9 mouse cellular contexts compared by ENCODE assay signal in genomic region chr11:47376915-47377314, GRCm38 (mm10).
DNase-seq lines count a peak whose midpoint lies in the region; ATAC-seq and TF ChIP-seq lines count a peak whose summit lies in the region.
"Had no signal": no experiment of that assay in that cellular context is flagged by ENCODE, and none has a peak within 500 bp of the region (broad histone marks: within the 10 kb centered on the region; RNA-seq: fewer than 3 reads in every experiment).

No protein-coding gene starts in this region.

- H3K9ac ChIP-seq in heart, embryonic 14.5 days (ENCODE audit: low read length): peak overlapping the region; percentile 68
- no peak overlapping the region for H3K9ac ChIP-seq in neural tube, embryonic 15.5 days (replicated peaks)
- H3K9ac ChIP-seq in intestine, postnatal 0 days (ENCODE audit: low read depth, low read length): no peak overlapping the region
- H3K9ac ChIP-seq: liver, embryonic 14.5 days had no signal

- no peak for TF ChIP-seq CTCF in embryonic fibroblast, embryonic 13.5 days (IDR thresholded peaks at IDR 0.05; ENCODE audit: borderline replicate concordance, insufficient read depth, low read length)
- TF ChIP-seq CTCF in intestine, postnatal 0 days (IDR thresholded peaks at IDR 0.05; ENCODE audit: low read depth): no peak

- H3K4me3 ChIP-seq in heart, embryonic 14.5 days (ENCODE audit: control insufficient read depth in 1 of 2, insufficient read depth in 1 of 2, low read depth in 1 of 2, low read length in 2 of 2): peak overlapping the region in 1 of 2 experiments; percentile 55; a peak in 2 of 4 replicates
- peak overlapping the region; percentile 46; the same call in 1 of the 2 replicates for H3K4me3 ChIP-seq in embryonic fibroblast, embryonic 13.5 days (ENCODE audit: insufficient read depth, low read length)
- no peak overlapping the region for H3K4me3 ChIP-seq in neural tube, embryonic 15.5 days (replicated peaks)
- no peak overlapping the region for H3K4me3 ChIP-seq in intestine, postnatal 0 days (ENCODE audit: low read depth, low read length)

- peaks cover 7 to 22% of the 10 kb centered on the region in 2 experiments for H3K4me1 ChIP-seq in heart, embryonic 14.5 days (ENCODE audit: control insufficient read depth in 2 of 2, insufficient read depth in 2 of 2, low read length in 2 of 2)
- peaks cover 3% of the 10 kb centered on the region; the same call in 1 of the 2 replicates for H3K4me1 ChIP-seq in embryonic fibroblast, embryonic 13.5 days (ENCODE audit: control insufficient read depth, insufficient read depth, low read length)
- peaks cover 9% of the 10 kb centered on the region; the same call in 1 of the 2 replicates for H3K4me1 ChIP-seq in neural tube, embryonic 15.5 days
- no peaks in the 10 kb centered on the region for H3K4me1 ChIP-seq in intestine, postnatal 0 days (replicated peaks; ENCODE audit: control insufficient read depth, insufficient read depth, low read length)

- no peak for DNase-seq in heart, adult 9 months (ENCODE audit: low spot score in 2 of 2)
- DNase-seq in embryo, embryonic 11 days: peak; percentile 52
- DNase-seq in thymus, postnatal 36 days: no peak
- DNase-seq: cerebellum, adult 9-10 months had no signal

- TF ChIP-seq POLR2A in embryonic fibroblast, embryonic 13.5 days (IDR thresholded peaks at IDR 0.05; ENCODE audit: low read depth, low read length): no peak

- no peaks in the 10 kb centered on the region for H3K9me3 ChIP-seq in heart, embryonic 14.5 days (ENCODE audit: control insufficient read depth, low read length)
- no peaks in the 10 kb centered on the region for H3K9me3 ChIP-seq in neural tube, embryonic 15.5 days (replicated peaks)
- no peaks in the 10 kb centered on the region for H3K9me3 ChIP-seq in intestine, postnatal 0 days (ENCODE audit: control insufficient read depth)

- ATAC-seq in heart, embryonic 14.5 days (ENCODE audit: insufficient number of reproducible peaks, insufficient read depth, low FRiP score, low read depth): no peak
- no peak for ATAC-seq in neural tube, embryonic 15.5 days (ENCODE audit: low FRiP score)
- ATAC-seq in intestine, postnatal 0 days: no peak

- no peaks in the 10 kb centered on the region for H3K27me3 ChIP-seq in heart, embryonic 14.5 days (ENCODE audit: control insufficient read depth, insufficient read depth, low read length)
- H3K27me3 ChIP-seq in neural tube, embryonic 15.5 days (replicated peaks): no peaks in the 10 kb centered on the region
- H3K27me3 ChIP-seq in intestine, postnatal 0 days (replicated peaks; ENCODE audit: control insufficient read depth, insufficient read depth, low read length): no peaks in the 10 kb centered on the region

- H3K4me2 ChIP-seq in heart, embryonic 14.5 days (ENCODE audit: low read length): peak overlapping the region; percentile 79
- H3K4me2 ChIP-seq in neural tube, embryonic 15.5 days: peak overlapping the region; percentile 9; the same call in 1 of the 2 replicates
- H3K4me2 ChIP-seq in intestine, postnatal 0 days (replicated peaks; ENCODE audit: low read depth): no peak overlapping the region

- WGBS in heart, embryonic 14.5 days: 27% methylated on average over 1 of the region's 1 CpGs
- 59% methylated on average over 1 of the region's 1 CpGs for WGBS in neural tube, embryonic 15.5 days
- WGBS in intestine, postnatal 0 days: 67% methylated on average over 1 of the region's 1 CpGs

- peak overlapping the region; percentile 87 to 93 for H3K27ac ChIP-seq in heart, embryonic 14.5 days (replicated peaks in 1 of 2; ENCODE audit: control insufficient read depth in 1 of 2, insufficient read depth in 1 of 2, low read depth in 2 of 2, low read length in 2 of 2)
- H3K27ac ChIP-seq in embryonic fibroblast, embryonic 13.5 days (ENCODE audit: insufficient read depth, low read length): peak overlapping the region; percentile 79
- no peak overlapping the region for H3K27ac ChIP-seq in neural tube, embryonic 15.5 days (replicated peaks)
- H3K27ac ChIP-seq in intestine, postnatal 0 days (ENCODE audit: low read depth, low read length): no peak overlapping the region
- H3K27ac ChIP-seq: liver, embryonic 14.5 days had no signal

- H3K36me3 ChIP-seq in heart, embryonic 14.5 days (ENCODE audit: control insufficient read depth, insufficient read depth, low read length): no peaks in the 10 kb centered on the region
- H3K36me3 ChIP-seq in neural tube, embryonic 15.5 days: no peaks in the 10 kb centered on the region
- no peaks in the 10 kb centered on the region for H3K36me3 ChIP-seq in intestine, postnatal 0 days (ENCODE audit: control insufficient read depth, insufficient read depth)

Comparison
In these comparisons a context has a peak if more than half of its experiments do, and no peak if none do; other contexts are left out.
1. H3K27ac ChIP-seq: peak in heart, embryonic 14.5 days (2 of 2) and embryonic fibroblast, embryonic 13.5 days (single experiment); none in neural tube, embryonic 15.5 days (single experiment) and intestine, postnatal 0 days (single experiment).